Mouse (Mus musculus) heart, postnatal 0 days (tissue): ENCODE results near the gene Asb16. TPM values are rescaled to one million over a fixed set of nuclear protein-coding genes. Genes with fewer than 3 reads are reported as not detected.

Experiments
- ATAC-seq: fragments of 200-750 bp; cut with Nextera tagmentation; 2 replicates; pipeline ENCODE4 v1.8.0; 2017; ENCODE audit warnings: low read depth, moderate number of reproducible peaks, moderate library complexity; ENCODE audit not compliant: insufficient read depth
- DNase-seq: peaks from one replicate; pipeline ENCODE4 v3.0.0-alpha.2; 2016; ENCODE audit warnings: low spot score
- H3K27ac ChIP-seq: fragments of 300-500 bp; sonication (generic); 2 replicates; pipeline ENCODE4 v1.5.1; 2014; ENCODE audit warnings: low read depth, mild to moderate bottlenecking
- H3K27me3 ChIP-seq: fragments of 300-500 bp; sonication (generic); 2 replicates; pipeline ENCODE4 v1.6.1; 2014; ENCODE audit warnings: low read length, mixed read lengths; ENCODE audit not compliant: control insufficient read depth, insufficient read depth
- H3K36me3 ChIP-seq: fragments of 300-500 bp; sonication (generic); replicated peaks from 2 replicates; pipeline ENCODE4 v1.6.1; 2014; ENCODE audit warnings: low read length, mixed read lengths; ENCODE audit not compliant: control insufficient read depth, insufficient read depth
- H3K4me1 ChIP-seq: fragments of 300-500 bp; sonication (generic); 2 replicates; pipeline ENCODE4 v1.6.1; 2014; ENCODE audit warnings: antibody characterized with exemption; ENCODE audit not compliant: control insufficient read depth, insufficient read depth
- H3K4me2 ChIP-seq: fragments of 300-500 bp; sonication (generic); 2 replicates; pipeline ENCODE4 v1.6.1; 2014; ENCODE audit warnings: low read depth, mild to moderate bottlenecking, low read length, moderate library complexity
- H3K4me3 ChIP-seq: fragments of 300-500 bp; sonication (generic); 2 replicates; pipeline ENCODE4 v1.5.1; 2014; ENCODE audit warnings: low read depth, low read length
- H3K9ac ChIP-seq: fragments of 300-500 bp; sonication (generic); replicated peaks from 2 replicates; pipeline ENCODE4 v1.6.1; 2014; ENCODE audit warnings: low read depth, low read length, mixed read lengths
- H3K9me3 ChIP-seq: fragments of 300-500 bp; sonication (generic); replicated peaks from 2 replicates; pipeline ENCODE4 v1.6.1; 2016; ENCODE audit warnings: low read length; ENCODE audit not compliant: control insufficient read depth
- CTCF ChIP-seq: IDR thresholded peaks from 2 replicates; pipeline ENCODE4 v1.5.1; 2016; ENCODE audit warnings: antibody characterized with exemption, control low read depth, low read depth
- EP300 ChIP-seq: IDR thresholded peaks from 2 replicates; pipeline ENCODE4 v1.6.1; 2016; ENCODE audit warnings: antibody characterized with exemption, low read depth
- whole genome bisulfite sequencing: fragments of 180-500 bp; shearing (Covaris S2); extraction: QIAGEN DNeasy Blood & Tissue Kit; methylation state at CpG from one replicate; pipeline ENCODE4 v1.1.7; 2014; 5-methylcytosine and 5-hydroxymethylcytosine counted together
- polyA plus RNA-seq: library from polyadenylated mRNA; unstranded; fragments of >200 nt; fragmentation: Nextera tagmentation; extraction: Ambion mirVana; gene quantifications from 2 replicates; pipeline ENCODE4 v1.2.1, GENCODE M21; 2015
- total RNA-seq: library from RNA; depleted of rRNA; stranded (reverse); fragments of >200 nt; gene quantifications from 2 replicates; pipeline ENCODE4 v1.2.3, GENCODE M21; 2014; ENCODE audit warnings: low replicate concordance

Asb16 gene
- total and polyA plus RNA-seq, 2 experiments from 2014 or later, result 0.07 to 0.99 TPM

DNA sequence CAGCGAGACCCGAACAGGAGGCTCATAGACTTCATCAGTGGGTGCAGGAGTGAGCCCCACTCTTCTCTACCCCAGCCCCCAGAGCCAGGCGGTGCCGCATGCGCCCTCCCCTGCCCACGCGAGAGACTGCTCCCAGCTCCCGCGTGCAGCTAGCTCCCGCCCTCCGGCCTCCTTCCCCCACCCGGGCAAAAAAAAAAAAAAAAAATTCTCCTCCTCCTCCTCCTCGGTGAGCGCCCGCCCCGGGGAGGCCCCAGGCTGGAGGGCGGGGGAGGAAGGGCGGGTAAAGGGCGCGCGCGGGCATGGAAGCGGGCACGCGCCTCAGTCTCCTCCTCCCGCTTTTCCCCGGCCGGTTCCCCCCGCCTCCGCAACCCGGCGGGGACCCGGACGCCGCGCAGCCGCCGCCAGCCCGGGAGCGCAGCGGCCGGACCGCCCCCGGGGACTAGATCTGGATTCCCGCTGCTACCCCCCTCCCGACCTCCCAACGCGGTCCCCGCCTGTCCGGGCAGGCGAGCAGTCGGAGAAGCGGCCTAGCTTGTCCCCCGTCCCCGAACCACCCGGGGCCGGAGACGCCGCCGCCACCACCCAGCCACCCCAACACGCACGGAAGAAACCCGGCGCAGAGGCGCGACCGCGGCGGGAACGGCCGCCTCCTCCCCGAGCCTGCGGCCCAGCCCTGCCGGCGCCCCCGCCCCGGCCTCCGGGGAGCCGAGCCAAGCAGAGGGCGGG is 48.2 kb downstream of the Asb16 start:
- H3K36me3 ChIP-seq, result peaks cover 35% of the 10 kb centered on the region
- peak; percentile 86 for DNase-seq
- peak overlapping the region; percentile 97 for H3K9ac ChIP-seq
- ATAC-seq, result peak; percentile 38
- no peaks in the 10 kb centered on the region for H3K27me3 ChIP-seq
- peak overlapping the region; percentile 98 for H3K27ac ChIP-seq
- WGBS, result under 1% methylated on average over 54 of the region's 80 CpGs
- H3K4me1 ChIP-seq, result peaks cover 5% of the 10 kb centered on the region; the same call in 1 of the 2 replicates
- peak overlapping the region; percentile 84 for H3K4me2 ChIP-seq
- H3K9me3 ChIP-seq, result no peaks in the 10 kb centered on the region
- peak overlapping the region; percentile 90 for H3K4me3 ChIP-seq
- TF ChIP-seq EP300, result peak; percentile 60; the same call in 1 of the 2 replicates
- no peak for TF ChIP-seq CTCF

GRCm38 (mm10) chr11:102317298-102317900 is 48.9 kb downstream of the Asb16 start:
- ATAC-seq (peak; percentile 5; the same call in 1 of the 2 replicates), DNase-seq (peak; percentile 71)
- no peak for TF ChIP-seq CTCF
- TF ChIP-seq EP300, result no peak
- Histone ChIP-seq H3K9me3 (no peaks in the 10 kb centered on the region), H3K27me3 (no peaks in the 10 kb centered on the region), H3K4me1 (peaks cover 5% of the 10 kb centered on the region; the same call in 1 of the 2 replicates), H3K4me2 (peak overlapping the region; percentile 84), H3K36me3 (peaks cover 29% of the 10 kb centered on the region), H3K4me3 (peak overlapping the region; percentile 90), H3K9ac (peak overlapping the region; percentile 97), H3K27ac (peak overlapping the region; percentile 98)
- under 1% methylated on average over 36 of the region's 87 CpGs for WGBS

DNA sequence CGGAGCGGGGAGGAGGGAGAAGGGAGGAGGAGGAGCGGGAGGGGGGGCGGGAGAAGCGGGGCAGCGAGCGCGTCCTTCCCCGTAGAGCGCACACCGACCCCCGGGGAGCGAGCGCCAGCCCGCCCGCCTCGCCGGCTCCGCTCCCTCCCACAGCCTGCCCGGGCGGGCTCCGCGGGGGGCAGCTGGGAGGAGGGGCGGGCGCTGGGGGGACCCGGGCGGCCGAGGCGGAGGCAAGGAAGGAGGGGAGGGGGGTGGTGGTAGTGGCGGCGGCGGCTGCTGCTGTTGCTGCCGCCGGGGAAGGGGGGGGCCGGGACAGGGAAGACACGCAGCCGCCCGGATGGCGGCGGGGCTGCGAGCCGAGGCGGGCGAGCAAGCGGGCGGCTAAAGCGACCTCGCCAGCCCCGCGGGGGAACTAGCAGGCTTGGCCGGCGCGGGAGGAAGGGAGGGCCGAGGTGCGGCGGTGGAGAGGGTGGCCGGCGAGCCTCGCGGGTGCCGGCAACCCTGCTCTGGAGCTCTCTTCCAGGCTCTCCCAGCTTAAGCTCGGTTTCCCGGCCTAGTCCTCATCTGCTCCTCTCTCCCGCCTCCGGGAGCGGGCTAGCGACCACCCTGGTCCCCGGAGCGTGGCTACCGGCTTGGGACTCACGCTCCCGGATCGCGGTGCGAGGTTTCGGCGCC is 49.5 kb downstream of the Asb16 start:
- peak overlapping the region; percentile 90 for H3K4me3 ChIP-seq
- peaks cover 23% of the 10 kb centered on the region for H3K36me3 ChIP-seq
- peak; percentile 69 for DNase-seq
- 0% methylated on average over 46 of the region's 77 CpGs for WGBS
- no peak for TF ChIP-seq EP300
- TF ChIP-seq CTCF, result no peak
- peak overlapping the region; percentile 84 for H3K4me2 ChIP-seq
- peak; percentile 45 for ATAC-seq
- no peaks in the 10 kb centered on the region for H3K27me3 ChIP-seq
- H3K27ac ChIP-seq, result peak overlapping the region; percentile 98
- H3K4me1 ChIP-seq, result peaks cover 5% of the 10 kb centered on the region; the same call in 1 of the 2 replicates
- peak overlapping the region; percentile 97 for H3K9ac ChIP-seq
- no peaks in the 10 kb centered on the region for H3K9me3 ChIP-seq

DNA sequence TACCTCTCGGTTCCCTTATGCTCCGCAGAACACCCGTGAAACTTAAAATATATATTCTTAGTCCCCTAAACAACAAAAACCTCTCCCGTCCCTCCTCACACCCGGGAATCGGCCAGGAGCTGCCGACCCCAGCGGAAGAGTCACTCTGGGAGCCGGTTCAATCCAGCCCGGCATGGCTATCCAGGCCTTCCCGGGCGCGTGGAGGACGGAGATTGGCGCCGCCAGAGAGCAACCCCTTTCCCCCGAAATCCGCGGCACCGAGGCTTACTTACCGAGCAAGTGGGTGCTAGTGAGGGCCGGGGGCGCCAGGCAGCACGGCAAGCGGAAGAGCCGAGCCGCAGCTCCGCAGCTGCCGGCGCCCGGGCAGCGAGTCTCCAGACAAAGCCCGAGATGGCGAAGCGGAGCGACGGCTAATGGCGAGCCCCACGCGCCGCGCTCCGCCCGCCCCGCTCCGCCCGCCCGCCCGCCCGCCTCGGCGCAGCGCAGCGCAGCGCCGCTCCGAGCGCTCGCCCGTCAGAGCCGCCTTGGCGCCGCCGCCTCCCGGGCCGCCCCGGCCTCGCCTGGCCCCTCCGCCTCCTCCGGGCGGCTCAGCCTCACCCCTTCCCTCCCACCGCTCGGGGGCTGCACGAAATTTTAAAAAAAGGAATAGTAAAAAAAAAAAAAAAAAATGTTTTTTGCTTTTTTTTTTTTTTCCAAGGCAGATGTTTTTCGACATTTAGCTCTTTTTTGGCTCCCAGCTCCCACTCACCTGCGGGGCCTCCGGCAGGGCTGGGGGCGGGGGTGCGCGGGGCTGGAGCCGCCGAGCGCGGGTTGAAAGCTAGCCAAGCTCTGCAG is 50.2 kb downstream of the Asb16 start:
- TF ChIP-seq EP300 (no peak), CTCF (no peak)

GRCm38 (mm10) chr11:102319410-102319792 is 50.9 kb downstream of the Asb16 start, which contains the start of gene Ubtf:
Ubtf (minus strand) TSS chr11:102319742.
- ATAC-seq, result peak; percentile 10; the same call in 1 of the 2 replicates
- peak within 1 kb of the TSS; percentile 90 for H3K4me3 ChIP-seq
- peak within 1 kb of the TSS; percentile 97 for H3K9ac ChIP-seq
- H3K36me3 ChIP-seq, result peaks cover 10% of the 10 kb centered on the region
- H3K27me3 ChIP-seq, result no peaks in the 10 kb centered on the region
- H3K4me1 ChIP-seq, result peaks cover 5% of the 10 kb centered on the region; the same call in 1 of the 2 replicates
- peak within 1 kb of the TSS; percentile 98 for H3K27ac ChIP-seq
- TF ChIP-seq EP300, result no peak
- TF ChIP-seq CTCF, result no peak
- no peaks in the 10 kb centered on the region for H3K9me3 ChIP-seq
- 0% methylated on average over 24 of the region's 25 CpGs for WGBS
- H3K4me2 ChIP-seq, result peak within 1 kb of the TSS; percentile 84
- DNase-seq, result peak; percentile 79

More for the DNA sequence above, 50.2 kb downstream of the Asb16 start:
- Histone ChIP-seq H3K27ac (peak overlapping the region; percentile 98), H3K4me1 (peaks cover 5% of the 10 kb centered on the region; the same call in 1 of the 2 replicates), H3K4me2 (peak overlapping the region; percentile 84), H3K4me3 (peak overlapping the region; percentile 90), H3K9ac (peak overlapping the region; percentile 97), H3K36me3 (peaks cover 16% of the 10 kb centered on the region), H3K9me3 (no peaks in the 10 kb centered on the region), H3K27me3 (no peaks in the 10 kb centered on the region)
- WGBS, result under 1% methylated on average over 69 of the region's 84 CpGs
- ATAC-seq (peak; percentile 14; the same call in 1 of the 2 replicates), DNase-seq (peak; percentile 31)
